Mouse (Mus musculus): Measurements from ENCODE around the gene Tmbim7. TPM values are rescaled to one million over a fixed set of nuclear protein-coding genes. Genes with fewer than 3 reads are reported as not detected.

Tmbim7 gene
- polyA plus RNA-seq, 1 experiment from 2014 or later: not detected

DNA sequence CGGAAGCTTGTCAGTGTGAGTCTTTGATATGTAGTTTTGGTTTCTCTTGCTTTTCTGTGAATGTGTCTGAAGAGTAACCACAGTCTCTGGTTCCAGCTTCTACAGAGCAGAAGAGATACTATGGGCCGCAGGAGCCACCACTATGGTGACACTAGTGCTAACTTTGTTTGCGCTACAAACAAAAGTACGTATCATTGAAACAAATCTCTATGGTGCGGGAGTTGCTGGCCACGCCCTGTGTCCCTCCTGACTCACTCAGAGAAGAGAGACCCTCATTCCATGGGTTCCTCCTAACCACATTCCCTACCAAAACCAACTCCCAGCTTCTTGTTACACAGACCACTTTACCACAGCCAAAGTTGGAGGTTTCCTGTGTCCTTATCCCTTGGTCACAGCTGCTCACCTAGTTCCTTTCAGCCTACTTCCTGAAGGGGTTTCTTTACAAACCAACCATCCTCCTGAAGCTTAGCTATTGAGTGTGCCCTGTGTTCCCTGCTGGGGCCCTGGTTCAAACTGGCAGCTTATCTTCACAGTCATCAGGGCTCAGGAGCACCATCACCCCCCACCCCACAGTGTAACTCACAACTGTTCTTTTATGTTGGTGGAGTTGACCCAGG lies 19.1 kb downstream of the Tmbim7 start:
- H3K4me1 ChIP-seq (ENCODE audit: insufficient read depth, low read depth, low read length): no peaks in the 10 kb centered on the region
- TF ChIP-seq EP300 (IDR thresholded peaks at IDR 0.05) (no peak), CTCF (IDR thresholded peaks at IDR 0.05) (no peak)
- no peak overlapping the region for H3K27ac ChIP-seq (ENCODE audit: low read length)
- no peak overlapping the region for H3K4me2 ChIP-seq (replicated peaks; ENCODE audit: low read depth, low read length)
- H3K27me3 ChIP-seq (replicated peaks; ENCODE audit: insufficient read depth, low read length): no peaks in the 10 kb centered on the region
- no peaks in the 10 kb centered on the region for H3K36me3 ChIP-seq (ENCODE audit: insufficient read depth, low read length)
- no peaks in the 10 kb centered on the region for H3K9me3 ChIP-seq (ENCODE audit: low read length)
- no peak overlapping the region for H3K9ac ChIP-seq (replicated peaks; ENCODE audit: low read depth)
- no peak overlapping the region for H3K4me3 ChIP-seq (ENCODE audit: low read depth, low read length)
- DNase-seq (ENCODE audit: low spot score): no peak
- no peak for ATAC-seq
- WGBS: 80% methylated on average over 6 of the region's 6 CpGs

DNA sequence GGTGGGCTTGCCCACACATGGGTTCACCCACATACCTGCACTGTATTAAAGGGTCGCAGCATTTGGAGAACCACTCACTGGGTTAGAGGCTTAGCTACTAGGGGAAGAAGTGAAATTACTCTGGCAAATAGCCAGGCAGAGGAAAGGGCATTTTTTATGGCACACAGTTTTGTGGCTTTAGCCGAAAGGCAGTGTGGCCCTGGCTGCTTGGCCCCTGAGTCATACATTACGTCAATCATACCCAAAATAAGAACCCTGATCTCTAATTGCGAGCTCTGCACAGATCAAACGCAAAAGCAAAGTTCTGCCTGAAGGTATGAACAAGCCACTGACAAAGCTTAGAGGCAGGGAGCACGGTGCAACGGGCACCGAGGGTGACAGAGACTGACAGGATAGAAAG lies 37.3 kb downstream of the Tmbim7 start:
- WGBS: 84% methylated on average over 8 of the region's 8 CpGs
- H3K4me2 ChIP-seq (replicated peaks; ENCODE audit: low read depth, low read length): no peak overlapping the region
- TF ChIP-seq CTCF (IDR thresholded peaks at IDR 0.05) (no peak), EP300 (IDR thresholded peaks at IDR 0.05) (no peak)
- H3K27me3 ChIP-seq (replicated peaks; ENCODE audit: insufficient read depth, low read length): no peaks in the 10 kb centered on the region
- no peaks in the 10 kb centered on the region for H3K9me3 ChIP-seq (ENCODE audit: low read length)
- peaks cover 29% of the 10 kb centered on the region for H3K36me3 ChIP-seq (ENCODE audit: insufficient read depth, low read length)
- no peaks in the 10 kb centered on the region for H3K4me1 ChIP-seq (ENCODE audit: insufficient read depth, low read depth, low read length)
- no peak for DNase-seq (ENCODE audit: low spot score)
- no peak overlapping the region for H3K4me3 ChIP-seq (ENCODE audit: low read depth, low read length)
- H3K9ac ChIP-seq (replicated peaks; ENCODE audit: low read depth): no peak overlapping the region
- ATAC-seq: no peak
- no peak overlapping the region for H3K27ac ChIP-seq (ENCODE audit: low read length)

DNA sequence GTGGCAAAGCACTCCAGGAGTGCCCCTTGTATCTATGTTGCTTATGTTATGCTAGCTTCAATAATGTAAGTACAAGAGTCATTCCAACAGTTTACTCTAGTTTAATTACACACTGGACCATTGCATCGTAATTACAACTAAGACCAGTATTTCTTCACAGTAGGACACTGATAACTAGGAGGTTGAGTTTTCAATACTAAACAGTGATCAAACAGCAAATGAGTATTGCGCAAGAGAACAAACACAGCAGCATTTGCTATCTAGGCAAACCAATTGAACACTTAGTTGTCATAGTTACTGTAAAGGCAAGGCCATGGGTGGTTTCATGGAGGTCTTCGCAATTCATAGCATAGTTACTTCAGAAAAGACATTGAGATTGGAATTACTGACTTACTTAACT lies 40.3 kb downstream of the Tmbim7 start:
- TF ChIP-seq EP300 (IDR thresholded peaks at IDR 0.05): no peak
- no peak for TF ChIP-seq CTCF (IDR thresholded peaks at IDR 0.05)
- 95% methylated on average over 3 of the region's 3 CpGs for WGBS
- Histone ChIP-seq H3K27ac (ENCODE audit: low read length) (no peak overlapping the region), H3K27me3 (replicated peaks; ENCODE audit: insufficient read depth, low read length) (no peaks in the 10 kb centered on the region), H3K9me3 (ENCODE audit: low read length) (no peaks in the 10 kb centered on the region), H3K4me1 (ENCODE audit: insufficient read depth, low read depth, low read length) (no peaks in the 10 kb centered on the region), H3K9ac (replicated peaks; ENCODE audit: low read depth) (no peak overlapping the region), H3K36me3 (ENCODE audit: insufficient read depth, low read length) (peaks cover 42% of the 10 kb centered on the region), H3K4me3 (ENCODE audit: low read depth, low read length) (no peak overlapping the region), H3K4me2 (replicated peaks; ENCODE audit: low read depth, low read length) (no peak overlapping the region)
- ATAC-seq (no peak), DNase-seq (ENCODE audit: low spot score) (no peak)

DNA sequence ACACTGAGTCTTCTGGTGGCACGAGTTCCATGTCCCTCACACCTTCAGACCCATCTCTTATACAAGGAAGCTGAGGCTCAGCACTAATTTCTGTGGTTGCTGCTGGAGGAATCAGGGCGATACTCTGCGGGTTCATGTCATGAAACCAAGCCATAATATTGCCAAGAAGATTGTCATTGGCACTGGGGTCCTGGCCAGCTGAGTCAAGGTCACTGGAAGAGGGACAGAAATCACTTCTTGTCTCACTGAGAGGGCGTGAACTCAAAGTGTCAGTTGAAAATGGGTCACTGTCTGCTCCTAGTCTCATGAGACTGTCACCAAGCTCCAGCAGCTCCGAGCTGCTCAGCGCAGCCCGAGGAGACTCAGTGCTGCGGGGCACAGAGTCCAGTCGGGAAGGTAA lies 42.0 kb downstream of the Tmbim7 start:
- no peaks in the 10 kb centered on the region for H3K4me1 ChIP-seq (ENCODE audit: insufficient read depth, low read depth, low read length)
- H3K27me3 ChIP-seq (replicated peaks; ENCODE audit: insufficient read depth, low read length): no peaks in the 10 kb centered on the region
- no peak overlapping the region for H3K27ac ChIP-seq (ENCODE audit: low read length)
- H3K4me2 ChIP-seq (replicated peaks; ENCODE audit: low read depth, low read length): no peak overlapping the region
- DNase-seq (ENCODE audit: low spot score): no peak
- H3K36me3 ChIP-seq (ENCODE audit: insufficient read depth, low read length): peaks cover 46% of the 10 kb centered on the region
- H3K9me3 ChIP-seq (ENCODE audit: low read length): no peaks in the 10 kb centered on the region
- no peak overlapping the region for H3K9ac ChIP-seq (replicated peaks; ENCODE audit: low read depth)
- H3K4me3 ChIP-seq (ENCODE audit: low read depth, low read length): no peak overlapping the region
- 96% methylated on average over 9 of the region's 9 CpGs for WGBS
- no peak for ATAC-seq
- TF ChIP-seq EP300 (IDR thresholded peaks at IDR 0.05) (no peak), CTCF (IDR thresholded peaks at IDR 0.05) (no peak)

DNA sequence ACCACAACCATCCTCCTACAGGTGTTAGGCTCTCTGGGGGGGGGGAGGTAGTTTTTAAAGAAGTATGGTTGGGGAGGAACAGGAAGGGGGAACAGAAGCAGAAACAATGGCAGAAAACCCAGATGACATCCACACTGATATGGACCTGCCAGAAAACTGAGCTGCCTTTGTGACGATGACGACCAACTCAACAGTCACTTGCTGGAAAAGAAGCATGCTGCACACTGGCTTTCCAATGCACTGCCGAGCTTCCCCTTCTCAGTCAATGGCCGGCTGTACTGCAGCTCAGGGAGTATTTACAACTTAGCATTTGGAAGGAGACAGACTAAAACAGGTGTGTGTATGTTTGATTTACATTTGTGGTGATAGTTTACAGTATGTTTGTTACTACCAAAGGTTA lies 44.2 kb downstream of the Tmbim7 start:
- peaks cover 40% of the 10 kb centered on the region; the same call in 1 of the 2 replicates for H3K36me3 ChIP-seq (ENCODE audit: insufficient read depth, low read length)
- no peaks in the 10 kb centered on the region for H3K27me3 ChIP-seq (replicated peaks; ENCODE audit: insufficient read depth, low read length)
- H3K4me2 ChIP-seq (replicated peaks; ENCODE audit: low read depth, low read length): no peak overlapping the region
- TF ChIP-seq CTCF (IDR thresholded peaks at IDR 0.05) (no peak), EP300 (IDR thresholded peaks at IDR 0.05) (no peak)
- DNase-seq (ENCODE audit: low spot score) (no peak), ATAC-seq (no peak)
- H3K9ac ChIP-seq (replicated peaks; ENCODE audit: low read depth): no peak overlapping the region
- no peaks in the 10 kb centered on the region for H3K4me1 ChIP-seq (ENCODE audit: insufficient read depth, low read depth, low read length)
- no peak overlapping the region for H3K4me3 ChIP-seq (ENCODE audit: low read depth, low read length)
- no peak overlapping the region for H3K27ac ChIP-seq (ENCODE audit: low read length)
- 81% methylated on average over 4 of the region's 4 CpGs for WGBS
- H3K9me3 ChIP-seq (ENCODE audit: low read length): no peaks in the 10 kb centered on the region

DNA sequence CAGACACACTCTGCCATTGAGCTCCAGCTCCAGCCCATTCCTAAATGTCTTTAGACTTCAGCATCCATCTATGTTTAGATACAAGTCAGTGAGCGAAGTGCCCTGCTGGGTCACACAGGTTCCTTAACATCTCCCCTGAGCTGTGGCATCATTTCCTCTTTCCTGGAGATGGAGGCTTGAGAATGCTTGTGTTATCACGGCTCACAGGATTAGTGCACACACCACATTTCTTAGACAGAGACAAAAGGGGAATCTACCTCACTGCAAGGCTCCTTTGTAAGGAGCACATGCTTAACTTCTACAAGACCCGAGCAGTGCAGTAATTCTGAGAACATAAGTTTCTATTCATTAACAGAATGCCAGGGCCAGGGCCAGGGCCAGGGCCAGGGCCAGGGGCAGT lies 45.0 kb downstream of the Tmbim7 start:
- no peak overlapping the region for H3K27ac ChIP-seq (ENCODE audit: low read length)
- no peak overlapping the region for H3K4me2 ChIP-seq (replicated peaks; ENCODE audit: low read depth, low read length)
- H3K4me3 ChIP-seq (ENCODE audit: low read depth, low read length): no peak overlapping the region
- no peaks in the 10 kb centered on the region for H3K27me3 ChIP-seq (replicated peaks; ENCODE audit: insufficient read depth, low read length)
- TF ChIP-seq EP300 (IDR thresholded peaks at IDR 0.05): no peak
- H3K9ac ChIP-seq (replicated peaks; ENCODE audit: low read depth): no peak overlapping the region
- 81% methylated on average over 3 of the region's 3 CpGs for WGBS
- H3K9me3 ChIP-seq (ENCODE audit: low read length): no peaks in the 10 kb centered on the region
- peaks cover 40% of the 10 kb centered on the region; the same call in 1 of the 2 replicates for H3K36me3 ChIP-seq (ENCODE audit: insufficient read depth, low read length)
- no peak for DNase-seq (ENCODE audit: low spot score)
- no peaks in the 10 kb centered on the region for H3K4me1 ChIP-seq (ENCODE audit: insufficient read depth, low read depth, low read length)
- ATAC-seq: no peak

DNA sequence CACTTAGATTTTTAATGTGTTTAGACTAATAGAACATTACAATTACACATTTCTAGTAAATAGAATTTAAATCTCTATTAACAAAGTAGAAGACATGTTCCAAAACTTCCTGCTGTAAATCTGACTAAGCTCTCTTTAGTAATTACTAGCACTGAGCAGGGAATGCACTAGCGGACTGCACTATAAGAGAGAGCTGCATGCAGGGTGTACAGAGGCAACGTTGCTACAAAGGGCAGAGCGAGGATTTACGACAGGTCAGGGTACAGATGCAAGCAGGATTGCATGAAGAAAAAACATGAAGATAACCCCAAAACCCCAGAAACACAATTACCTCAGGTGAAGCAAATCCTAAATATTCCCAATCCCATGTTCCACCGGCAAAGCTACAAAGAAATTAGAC lies 49.0 kb downstream of the Tmbim7 start:
- 91% methylated on average over 5 of the region's 5 CpGs for WGBS
- DNase-seq (ENCODE audit: low spot score): no peak

More for the DNA sequence above, 49.0 kb downstream of the Tmbim7 start:
- ATAC-seq: no peak
- Histone ChIP-seq H3K27ac (ENCODE audit: low read length) (no peak overlapping the region), H3K4me3 (ENCODE audit: low read depth, low read length) (no peak overlapping the region), H3K36me3 (ENCODE audit: insufficient read depth, low read length) (peaks cover 14% of the 10 kb centered on the region; the same call in 1 of the 2 replicates), H3K27me3 (replicated peaks; ENCODE audit: insufficient read depth, low read length) (no peaks in the 10 kb centered on the region), H3K4me2 (replicated peaks; ENCODE audit: low read depth, low read length) (no peak overlapping the region), H3K9ac (replicated peaks; ENCODE audit: low read depth) (no peak overlapping the region), H3K4me1 (ENCODE audit: insufficient read depth, low read depth, low read length) (no peaks in the 10 kb centered on the region), H3K9me3 (ENCODE audit: low read length) (no peaks in the 10 kb centered on the region)
- no peak for TF ChIP-seq CTCF (IDR thresholded peaks at IDR 0.05)
- TF ChIP-seq EP300 (IDR thresholded peaks at IDR 0.05): no peak
